Mouse (Mus musculus) colon, adult 2 months (tissue): ENCODE measurements around the gene Cnnm2. TPM values are rescaled to one million over a fixed set of nuclear protein-coding genes. Genes with fewer than 3 reads are reported as not detected.

Source experiments
- polyA plus RNA-seq: library from polyadenylated mRNA; depleted of rRNA; stranded (reverse); fragments of >200 nt; gene quantifications from 2 replicates; pipeline ENCODE4 v1.2.3, GENCODE M21; 2012; rRNA removed

Cnnm2 gene
- 7.2 and 11.4 TPM in 2 replicates for polyA plus RNA-seq

DNA sequence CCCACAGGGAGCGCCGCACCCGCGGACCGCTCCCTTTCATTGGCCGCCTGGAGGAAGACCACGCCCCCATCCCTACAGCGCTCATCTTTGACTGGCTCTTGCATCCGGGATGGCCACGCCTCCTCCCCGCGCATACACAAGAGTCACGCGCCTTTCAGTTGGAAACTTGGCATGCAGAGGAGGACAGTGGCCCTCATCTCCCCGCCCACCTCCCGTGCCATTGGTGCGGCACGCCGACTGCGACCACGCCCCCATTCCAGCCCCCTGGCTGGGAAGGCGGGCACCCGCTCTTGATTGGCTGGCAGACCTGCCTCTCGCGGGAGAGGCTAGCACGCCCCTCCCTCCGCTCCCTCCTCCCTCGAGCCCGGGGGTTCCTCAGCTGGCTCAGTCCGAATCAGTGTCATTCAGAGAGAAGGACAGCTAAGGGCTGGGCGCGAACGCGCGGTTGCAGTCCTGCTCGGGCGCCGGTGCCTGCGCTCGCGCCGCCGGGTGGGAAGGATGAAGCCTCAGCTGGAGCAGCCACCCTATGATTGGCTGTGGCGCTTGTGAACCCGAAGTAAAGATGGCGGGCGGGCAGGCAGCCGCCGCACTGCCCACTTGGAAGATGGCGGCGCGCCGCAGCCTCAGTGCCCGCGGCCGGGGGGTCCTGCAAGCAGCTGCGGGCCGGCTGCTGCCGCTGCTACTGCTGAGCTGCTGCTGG, at the start of gene Cnnm2:
Gene Cnnm2, plus strand, starts transcription at position 350 of the 700 bp plus-strand sequence.

Other genes starting within 250 kb of the Cnnm2 start
- gene Arl3, start 188.4 kb upstream of the Cnnm2 start, polyA plus RNA-seq, result 6.5 and 7.5 TPM in 2 replicates
- gene Sfxn2, start 188.2 kb upstream of the Cnnm2 start, polyA plus RNA-seq, result 2.0 and 3.0 TPM in 2 replicates
- gene Wbp1l, start 162.5 kb upstream of the Cnnm2 start, polyA plus RNA-seq, result 45.0 and 50.1 TPM in 2 replicates
- not detected in 2 replicates for gene Cyp17a1, start 88.4 kb upstream of the Cnnm2 start, polyA plus RNA-seq
- 2.1 and 2.2 TPM in 2 replicates for gene Borcs7, start 71.7 kb upstream of the Cnnm2 start, polyA plus RNA-seq
- gene As3mt, start 54.1 kb upstream of the Cnnm2 start, polyA plus RNA-seq, result 9.5 and 11.1 TPM in 2 replicates